Mouse (Mus musculus) midbrain, postnatal 0 days (tissue): ENCODE data around the gene Prm1. TPM values are rescaled to one million over a fixed set of nuclear protein-coding genes. Genes with fewer than 3 reads are reported as not detected.

ENCODE experiments used
- ATAC-seq: fragments of 200-750 bp; cut with Nextera tagmentation; 2 replicates; pipeline ENCODE4 v1.8.0; 2017; ENCODE audit warnings: moderate number of reproducible peaks, mild to moderate bottlenecking, moderate TSS enrichment, moderate library complexity; ENCODE audit not compliant: low FRiP score
- DNase-seq: peaks from one replicate; pipeline ENCODE4 v3.0.0-alpha.2; 2015; ENCODE audit warnings: low spot score
- H3K27ac ChIP-seq: fragments of 300-500 bp; sonication (generic); 2 replicates; pipeline ENCODE4 v1.5.1; 2014; ENCODE audit warnings: low read depth, mild to moderate bottlenecking, low read length, mixed read lengths
- H3K27me3 ChIP-seq: fragments of 300-500 bp; sonication (generic); 2 replicates; pipeline ENCODE4 v1.6.1; 2014; ENCODE audit warnings: low read length, control low read depth, mixed read lengths; ENCODE audit not compliant: insufficient read depth
- H3K36me3 ChIP-seq: fragments of 300-500 bp; sonication (generic); 2 replicates; pipeline ENCODE4 v1.6.1; 2014; ENCODE audit warnings: low read length, control low read depth, mixed read lengths; ENCODE audit not compliant: insufficient read depth
- H3K4me1 ChIP-seq: fragments of 300-500 bp; sonication (generic); 2 replicates; pipeline ENCODE4 v1.6.1; 2014; ENCODE audit warnings: mild to moderate bottlenecking, control low read depth, antibody characterized with exemption, low read length, mixed read lengths; ENCODE audit not compliant: insufficient read depth
- H3K4me2 ChIP-seq: fragments of 300-500 bp; sonication (generic); 2 replicates; pipeline ENCODE4 v1.6.1; 2014; ENCODE audit warnings: low read depth, mild to moderate bottlenecking, low read length, mixed read lengths; ENCODE audit not compliant: poor library complexity, severe bottlenecking
- H3K4me3 ChIP-seq: fragments of 300-500 bp; sonication (generic); 2 replicates; pipeline ENCODE4 v1.5.1; 2014; ENCODE audit warnings: low read depth, mild to moderate bottlenecking, low read length, moderate library complexity
- H3K9ac ChIP-seq: fragments of 300-500 bp; sonication (generic); replicated peaks from 2 replicates; pipeline ENCODE4 v1.6.1; 2014; ENCODE audit warnings: mild to moderate bottlenecking, low read length, moderate library complexity, mixed read lengths; ENCODE audit not compliant: poor library complexity, severe bottlenecking
- H3K9me3 ChIP-seq: fragments of 300-500 bp; sonication (generic); 2 replicates; pipeline ENCODE4 v1.6.1; 2016; ENCODE audit warnings: low read length, control low read depth
- CTCF ChIP-seq: IDR thresholded peaks from 2 replicates; pipeline ENCODE4 v1.5.1; 2016; ENCODE audit warnings: antibody characterized with exemption, mild to moderate bottlenecking
- WGBS: fragments of 180-500 bp; shearing (Covaris S2); extraction: QIAGEN DNeasy Blood & Tissue Kit; methylation state at CpG from one replicate; pipeline ENCODE4 v1.1.7; 2014; 5-methylcytosine and 5-hydroxymethylcytosine counted together
- polyA plus RNA-seq: library from polyadenylated mRNA; unstranded; fragments of >200 nt; fragmentation: Nextera tagmentation; extraction: Ambion mirVana; gene quantifications from 2 replicates; pipeline ENCODE4 v1.2.1, GENCODE M21; 2015
- total RNA-seq: library from RNA; depleted of rRNA; stranded (reverse); fragments of >200 nt; gene quantifications from 2 replicates; pipeline ENCODE4 v1.2.3, GENCODE M21; 2014

The Prm1 gene
- total and polyA plus RNA-seq, 2 experiments from 2014 or later = not detected

DNA sequence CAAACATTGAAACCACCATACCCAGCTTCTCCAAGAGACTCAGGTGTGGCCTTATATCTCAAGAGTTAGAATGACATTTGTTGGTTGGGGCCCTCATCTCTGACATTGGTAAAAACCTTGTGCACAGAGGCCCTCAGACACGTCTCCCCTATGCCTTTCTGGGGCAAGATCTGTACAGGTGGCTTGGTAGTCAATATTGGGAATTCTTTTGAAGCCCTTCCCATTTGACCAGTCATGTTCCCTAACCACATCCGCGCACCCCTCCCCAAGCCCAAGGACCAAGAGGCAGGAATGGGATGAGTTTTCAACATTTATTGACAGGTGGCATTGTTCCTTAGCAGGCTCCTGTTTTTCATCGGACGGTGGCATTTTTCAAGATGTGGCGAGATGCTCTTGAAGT lies 9.6 kb downstream of the Prm1 start, which contains the start of gene Prm2:
Gene Prm2, minus strand, starts transcription at position 101 of the 400 bp plus-strand sequence.
- no peak for ATAC-seq
- H3K27ac ChIP-seq = no peak within 1 kb of the TSS
- no peak for DNase-seq
- H3K36me3 ChIP-seq = no peaks in the 10 kb centered on the region
- no peak for TF ChIP-seq CTCF
- no peaks in the 10 kb centered on the region for H3K9me3 ChIP-seq
- H3K4me3 ChIP-seq = no peak within 1 kb of the TSS
- H3K4me1 ChIP-seq = no peaks in the 10 kb centered on the region
- 77% methylated on average over 6 of the region's 6 CpGs for WGBS
- no peaks in the 10 kb centered on the region for H3K27me3 ChIP-seq
- no peak within 1 kb of the TSS for H3K4me2 ChIP-seq
- no peak within 1 kb of the TSS for H3K9ac ChIP-seq

GRCm38 (mm10) chr16:10790702-10791101 lies 14.9 kb downstream of the Prm1 start, which contains the start of gene Prm3:
Gene Prm3 (minus strand): TSS chr16:10790914.
- Histone ChIP-seq H3K36me3 (no peaks in the 10 kb centered on the region), H3K9ac (no peak within 1 kb of the TSS), H3K9me3 (no peaks in the 10 kb centered on the region), H3K27me3 (no peaks in the 10 kb centered on the region), H3K4me1 (no peaks in the 10 kb centered on the region), H3K4me2 (no peak within 1 kb of the TSS), H3K27ac (no peak within 1 kb of the TSS), H3K4me3 (no peak within 1 kb of the TSS)
- WGBS = 81% methylated on average over 9 of the region's 9 CpGs
- TF ChIP-seq CTCF = no peak
- DNase-seq (no peak), ATAC-seq (no peak)

DNA sequence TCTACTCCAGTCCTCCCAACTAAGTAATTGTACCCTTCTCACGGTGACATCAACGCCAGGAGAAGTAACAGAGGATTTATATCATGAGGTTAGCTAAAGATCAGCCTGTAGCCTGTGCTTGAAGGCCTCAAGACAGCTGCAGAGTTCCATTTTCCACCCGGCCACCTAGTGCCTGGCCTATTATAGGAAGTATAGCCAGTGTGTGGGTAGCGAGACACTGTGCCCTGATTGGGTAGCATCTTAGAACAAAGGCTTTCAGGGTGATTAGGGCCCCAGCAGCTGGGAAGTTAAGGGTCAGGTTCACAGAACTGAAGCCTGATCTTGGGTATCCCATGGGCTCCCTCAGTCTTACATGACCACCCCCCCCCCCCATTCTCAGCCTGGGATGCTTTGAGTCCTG lies 16.8 kb downstream of the Prm1 start:
- Histone ChIP-seq H3K36me3 (no peaks in the 10 kb centered on the region), H3K4me1 (no peaks in the 10 kb centered on the region), H3K4me3 (no peak overlapping the region), H3K4me2 (no peak overlapping the region), H3K9ac (no peak overlapping the region), H3K27ac (no peak overlapping the region), H3K27me3 (no peaks in the 10 kb centered on the region), H3K9me3 (no peaks in the 10 kb centered on the region)
- WGBS = 72% methylated on average over 4 of the region's 4 CpGs
- no peak for DNase-seq
- TF ChIP-seq CTCF = no peak
- ATAC-seq = no peak

DNA sequence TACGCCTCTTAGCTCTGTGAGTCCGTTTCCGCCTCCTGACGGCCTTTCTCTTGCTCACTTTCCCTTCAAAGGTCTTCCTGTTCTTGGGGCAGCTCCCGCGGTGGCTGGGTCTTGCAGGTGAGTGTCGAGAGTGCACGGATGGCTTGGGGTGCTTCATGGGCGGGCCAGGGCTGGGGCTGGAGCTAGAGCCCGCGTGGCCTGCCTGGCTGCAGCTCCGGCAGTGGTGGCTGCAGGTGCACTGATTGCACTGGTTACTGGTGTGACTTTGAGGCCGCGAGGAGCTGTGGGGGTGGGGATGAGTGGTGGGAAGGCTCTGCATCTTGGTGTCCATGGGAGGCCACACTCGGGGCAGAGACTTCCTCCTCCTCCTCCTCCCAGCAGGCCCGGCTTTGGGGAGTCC lies 17.4 kb downstream of the Prm1 start, which contains the start of gene Tnp2:
Gene Tnp2, minus strand, starts transcription at position 390 of the 400 bp plus-strand sequence.
- Histone ChIP-seq H3K9me3 (no peaks in the 10 kb centered on the region), H3K4me1 (0 out of 2 replicates have a peak, but pooled peaks cover 2% of the 10 kb centered on the region), H3K4me2 (no peak within 1 kb of the TSS), H3K27ac (no peak within 1 kb of the TSS), H3K36me3 (no peaks in the 10 kb centered on the region), H3K9ac (no peak within 1 kb of the TSS; the same call in 1 of the 2 replicates), H3K27me3 (no peaks in the 10 kb centered on the region), H3K4me3 (no peak within 1 kb of the TSS)
- DNase-seq (no peak), ATAC-seq (no peak)
- TF ChIP-seq CTCF = no peak
- 55% methylated on average over 16 of the region's 16 CpGs for WGBS

DNA sequence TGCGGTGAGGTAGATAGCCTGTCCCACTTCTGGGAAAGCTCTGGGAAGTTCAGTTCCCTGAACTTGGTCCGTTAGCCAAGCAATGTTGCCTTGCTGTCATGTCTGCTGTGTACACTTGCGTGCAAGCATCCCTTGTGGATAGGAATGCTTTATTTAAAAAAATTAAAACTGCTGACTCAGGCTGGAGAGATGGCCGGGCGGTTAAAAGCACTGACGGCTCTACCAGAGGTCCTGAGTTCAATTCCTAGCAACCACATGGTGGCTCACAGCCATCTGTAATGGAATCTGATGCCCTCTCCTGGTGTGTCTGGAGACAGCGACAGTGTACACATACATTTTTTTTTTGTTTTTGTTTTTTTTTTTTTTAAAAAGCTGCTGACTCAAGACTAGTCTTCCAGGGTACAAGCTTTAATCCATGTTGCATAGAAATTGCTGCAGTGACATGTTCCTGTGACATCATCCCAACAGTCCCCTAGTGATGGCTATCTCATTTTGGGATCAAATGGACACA lies 18.0 kb downstream of the Prm1 start:
- WGBS = 90% methylated on average over 7 of the region's 7 CpGs
- no peaks in the 10 kb centered on the region for H3K27me3 ChIP-seq
- H3K4me2 ChIP-seq = no peak overlapping the region
- TF ChIP-seq CTCF = peak; percentile 35
- H3K9ac ChIP-seq = no peak overlapping the region
- ATAC-seq = no peak
- H3K36me3 ChIP-seq = no peaks in the 10 kb centered on the region
- DNase-seq = no peak
- H3K4me1 ChIP-seq = peaks cover 8% of the 10 kb centered on the region; the same call in 1 of the 2 replicates
- no peak overlapping the region for H3K27ac ChIP-seq
- H3K4me3 ChIP-seq = no peak overlapping the region
- H3K9me3 ChIP-seq = no peaks in the 10 kb centered on the region

GRCm38 (mm10) chr16:10786782-10787547 lies 18.7 kb downstream of the Prm1 start:
- Histone ChIP-seq H3K27me3 (no peaks in the 10 kb centered on the region), H3K27ac (no peak overlapping the region), H3K9me3 (no peaks in the 10 kb centered on the region), H3K4me2 (no peak overlapping the region; the same call in 1 of the 2 replicates), H3K4me3 (no peak overlapping the region), H3K4me1 (peaks cover 11% of the 10 kb centered on the region; the same call in 1 of the 2 replicates), H3K36me3 (no peaks in the 10 kb centered on the region), H3K9ac (no peak overlapping the region)
- ATAC-seq (no peak), DNase-seq (no peak)
- 71% methylated on average over 4 of the region's 4 CpGs for WGBS
- TF ChIP-seq CTCF = no peak
